Mouse (Mus musculus): ENCODE measurements around the gene Clrn2.
"Not testable (repeated sequence)": the region's sequence is repeated elsewhere in the genome, so short reads cannot be mapped to it uniquely, and the experiment has no call there.

Gene Clrn2

GRCm38 (mm10) chr5:45453451-45453850 lies at the start of gene Clrn2:
Gene Clrn2 (plus strand): TSS chr5:45453751.
- peaks cover 16% of the 10 kb centered on the region for H3K4me1 ChIP-seq (replicated peaks; ENCODE audit: low read depth, low read length)
- no peak within 1 kb of the TSS for H3K4me3 ChIP-seq (replicated peaks; ENCODE audit: low read length)
- TF ChIP-seq POU5F1 (IDR thresholded peaks at IDR 0.05; ENCODE audit: borderline replicate concordance, low read length) = no peak
- TF ChIP-seq NANOG (IDR thresholded peaks at IDR 0.05; ENCODE audit: borderline replicate concordance, low read length) = no peak
- TF ChIP-seq CTCF (conservative IDR thresholded peaks at IDR 0.05; ENCODE audit: low read length) = no peak
- no peaks in the 10 kb centered on the region for H3K36me3 ChIP-seq (ENCODE audit: insufficient read depth, low read length)
- H3K9me3 ChIP-seq (ENCODE audit: low read length) = no peaks in the 10 kb centered on the region
- peaks cover 16% of the 10 kb centered on the region for H3K27me3 ChIP-seq (ENCODE audit: insufficient read depth, low read length)

GRCm38 (mm10) chr5:45406129-45406528 lies 47.4 kb upstream of the Clrn2 start:
- no peak overlapping the region for H3K4me3 ChIP-seq (replicated peaks; ENCODE audit: low read length)
- TF ChIP-seq CTCF (conservative IDR thresholded peaks at IDR 0.05; ENCODE audit: low read length) (no peak), NANOG (IDR thresholded peaks at IDR 0.05; ENCODE audit: borderline replicate concordance, low read length) (no peak), POU5F1 (IDR thresholded peaks at IDR 0.05; ENCODE audit: borderline replicate concordance, low read length) (no peak)
- H3K4me1 ChIP-seq (replicated peaks; ENCODE audit: low read depth, low read length) = no peaks in the 10 kb centered on the region

GRCm38 (mm10) chr5:45416478-45416877 lies 37.1 kb upstream of the Clrn2 start:
- H3K4me3 ChIP-seq (replicated peaks; ENCODE audit: low read length) = no peak overlapping the region
- TF ChIP-seq CTCF (conservative IDR thresholded peaks at IDR 0.05; ENCODE audit: low read length) (no peak), POU5F1 (IDR thresholded peaks at IDR 0.05; ENCODE audit: borderline replicate concordance, low read length) (no peak), NANOG (IDR thresholded peaks at IDR 0.05; ENCODE audit: borderline replicate concordance, low read length) (no peak)
- H3K4me1 ChIP-seq (replicated peaks; ENCODE audit: low read depth, low read length) = peaks cover 2% of the 10 kb centered on the region; the same call in 1 of the 2 replicates
- H3K9me3 ChIP-seq (ENCODE audit: low read length) = peaks cover 20% of the 10 kb centered on the region
- H3K27me3 ChIP-seq (ENCODE audit: insufficient read depth, low read length) = no peaks in the 10 kb centered on the region
- H3K36me3 ChIP-seq (ENCODE audit: insufficient read depth, low read length) = no peaks in the 10 kb centered on the region

More at GRCm38 (mm10) chr5:45406129-45406528, 47.4 kb upstream of the Clrn2 start:
- Histone ChIP-seq H3K9me3 (ENCODE audit: low read length) (peaks cover 6% of the 10 kb centered on the region; the same call in 1 of the 2 replicates), H3K36me3 (ENCODE audit: insufficient read depth, low read length) (no peaks in the 10 kb centered on the region), H3K27me3 (ENCODE audit: insufficient read depth, low read length) (no peaks in the 10 kb centered on the region)

GRCm38 (mm10) chr5:45417859-45418443 lies 35.6 kb upstream of the Clrn2 start:
- peaks cover 20% of the 10 kb centered on the region for H3K9me3 ChIP-seq (ENCODE audit: low read length)
- no peak for TF ChIP-seq POU5F1 (IDR thresholded peaks at IDR 0.05; ENCODE audit: borderline replicate concordance, low read length)
- no peak for TF ChIP-seq CTCF (conservative IDR thresholded peaks at IDR 0.05; ENCODE audit: low read length)
- no peak for TF ChIP-seq NANOG (IDR thresholded peaks at IDR 0.05; ENCODE audit: borderline replicate concordance, low read length)
- no peak overlapping the region for H3K4me3 ChIP-seq (replicated peaks; ENCODE audit: low read length)
- peaks cover 2% of the 10 kb centered on the region; the same call in 1 of the 2 replicates for H3K4me1 ChIP-seq (replicated peaks; ENCODE audit: low read depth, low read length)
- no peaks in the 10 kb centered on the region for H3K36me3 ChIP-seq (ENCODE audit: insufficient read depth, low read length)
- no peaks in the 10 kb centered on the region for H3K27me3 ChIP-seq (ENCODE audit: insufficient read depth, low read length)

- TF ChIP-seq CTCF (conservative IDR thresholded peaks at IDR 0.05; ENCODE audit: low read length) (peak; percentile 91), NANOG (IDR thresholded peaks at IDR 0.05; ENCODE audit: borderline replicate concordance, low read length) (no peak)
- Histone ChIP-seq H3K27me3 (ENCODE audit: insufficient read depth, low read length) (no peaks in the 10 kb centered on the region), H3K4me3 (replicated peaks; ENCODE audit: low read length) (no peak overlapping the region), H3K9me3 (ENCODE audit: low read length) (peaks cover 17% of the 10 kb centered on the region), H3K36me3 (ENCODE audit: insufficient read depth, low read length) (no peaks in the 10 kb centered on the region), H3K4me1 (replicated peaks; ENCODE audit: low read depth, low read length) (peaks cover 14% of the 10 kb centered on the region)
Measured at GRCm38 (mm10) chr5:45419841-45420638, 33.5 kb upstream of the Clrn2 start.

GRCm38 (mm10) chr5:45421881-45422844 lies 31.4 kb upstream of the Clrn2 start:
- Histone ChIP-seq H3K9me3 (ENCODE audit: low read length) (peaks cover 5% of the 10 kb centered on the region; the same call in 1 of the 2 replicates), H3K36me3 (ENCODE audit: insufficient read depth, low read length) (no peaks in the 10 kb centered on the region), H3K27me3 (ENCODE audit: insufficient read depth, low read length) (no peaks in the 10 kb centered on the region), H3K4me3 (replicated peaks; ENCODE audit: low read length) (no peak overlapping the region), H3K4me1 (replicated peaks; ENCODE audit: low read depth, low read length) (peaks cover 32% of the 10 kb centered on the region)
- no peak for TF ChIP-seq CTCF (conservative IDR thresholded peaks at IDR 0.05; ENCODE audit: low read length)
- TF ChIP-seq NANOG (IDR thresholded peaks at IDR 0.05; ENCODE audit: borderline replicate concordance, low read length) = no peak; the same call in 1 of the 2 replicates
- TF ChIP-seq POU5F1 (IDR thresholded peaks at IDR 0.05; ENCODE audit: borderline replicate concordance, low read length) = no peak

GRCm38 (mm10) chr5:45424021-45424886 lies 29.3 kb upstream of the Clrn2 start:
- Histone ChIP-seq H3K4me1 (replicated peaks; ENCODE audit: low read depth, low read length) (peaks cover 32% of the 10 kb centered on the region), H3K27me3 (ENCODE audit: insufficient read depth, low read length) (no peaks in the 10 kb centered on the region), H3K9me3 (ENCODE audit: low read length) (peaks cover 5% of the 10 kb centered on the region; the same call in 1 of the 2 replicates), H3K4me3 (replicated peaks; ENCODE audit: low read length) (no peak overlapping the region), H3K36me3 (ENCODE audit: insufficient read depth, low read length) (peaks cover 10% of the 10 kb centered on the region; the same call in 1 of the 2 replicates)
- TF ChIP-seq POU5F1 (IDR thresholded peaks at IDR 0.05; ENCODE audit: borderline replicate concordance, low read length) = no peak
- TF ChIP-seq CTCF (conservative IDR thresholded peaks at IDR 0.05; ENCODE audit: low read length) = peak; percentile 90
- TF ChIP-seq NANOG (IDR thresholded peaks at IDR 0.05; ENCODE audit: borderline replicate concordance, low read length) = no peak

GRCm38 (mm10) chr5:45425771-45426170 lies 27.8 kb upstream of the Clrn2 start:
- Histone ChIP-seq H3K36me3 (ENCODE audit: insufficient read depth, low read length) (peaks cover 13% of the 10 kb centered on the region; the same call in 1 of the 2 replicates), H3K4me1 (replicated peaks; ENCODE audit: low read depth, low read length) (peaks cover 30% of the 10 kb centered on the region)
- not testable (repeated sequence) for H3K9me3 ChIP-seq (ENCODE audit: low read length); H3K4me3 ChIP-seq (replicated peaks; ENCODE audit: low read length); H3K27me3 ChIP-seq (ENCODE audit: insufficient read depth, low read length)

All from E14TG2a.4 (cell line).